ENCODE assay signal across 26 mouse cellular contexts in the genomic region with DNA sequence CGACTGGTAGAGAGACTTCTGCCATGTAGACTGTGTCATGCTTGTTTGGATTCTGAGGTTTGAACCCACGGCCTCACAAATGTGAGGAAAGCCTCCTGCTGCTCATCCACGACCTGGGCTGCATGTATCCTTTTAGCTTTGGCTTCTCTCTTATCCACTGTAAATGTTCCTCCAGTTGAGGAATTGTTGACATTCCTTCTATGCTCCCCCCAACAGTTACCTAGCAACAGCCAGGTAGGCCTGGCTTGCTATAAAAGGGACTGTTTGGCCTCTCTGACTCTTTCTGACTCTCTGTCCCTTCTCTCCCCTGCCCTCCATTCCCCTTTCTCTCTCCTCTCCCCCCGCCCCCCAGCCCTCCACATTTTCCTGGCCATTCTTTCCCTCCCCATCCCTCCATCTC. TPM values are rescaled to one million over a fixed set of nuclear protein-coding genes. Genes with fewer than 3 reads are reported as not detected.
A peak's percentile ranks its signal among the peaks of the same experiment; 100 is the strongest.
DNase-seq lines count a peak whose midpoint lies in the region; ATAC-seq and TF ChIP-seq lines count a peak whose summit lies in the region.
"Had no signal": no experiment of that assay in that cellular context is flagged by ENCODE, and none has a peak within 500 bp of the region (broad histone marks: within the 10 kb centered on the region; RNA-seq: fewer than 3 reads in every experiment).

No protein-coding gene starts in this region.

- DNase-seq in lung, embryonic 14.5 days: peak; percentile 20
- no peak for DNase-seq in lung, postnatal 25 days (ENCODE audit: low spot score)
- DNase-seq in lung, postnatal 0 days (ENCODE audit: low spot score): peak; percentile 14
- DNase-seq in lung, postnatal 4 days: no peak
- peak; percentile 36 for DNase-seq in ZHBTc4 (ENCODE audit: low read depth, low spot score)
- no peak for DNase-seq in urinary bladder, postnatal 4 days (ENCODE audit: low spot score in 2 of 2)
- DNase-seq: adrenal gland, adult 2 months; adrenal gland, postnatal 14 days; cerebellum, adult 11 months; cerebellum, adult 2 months; cerebellum, adult 9-11 months; cerebellum, postnatal 36 days; forebrain, postnatal 0 days; gastrocnemius, postnatal 25 days; heart, adult 18-20 months; heart, postnatal 10 days; heart, postnatal 36 days had no signal

- H3K4me1 ChIP-seq in lung, embryonic 14.5 days (ENCODE audit: insufficient read depth): no peaks in the 10 kb centered on the region
- H3K4me1 ChIP-seq in lung, postnatal 0 days (ENCODE audit: insufficient read depth, low read depth, low read length): no peaks in the 10 kb centered on the region
- H3K4me1 ChIP-seq: embryonic facial prominence, embryonic 12.5 days; heart, embryonic 15.5 days; hindbrain, embryonic 10.5 days; hindbrain, embryonic 13.5 days had no signal

- peak; percentile 60; the same call in 1 of the 2 replicates for ATAC-seq in lung, embryonic 14.5 days (ENCODE audit: insufficient read depth)
- no peak for ATAC-seq in lung, postnatal 0 days
- ATAC-seq: CD4-positive, CD25-positive, alpha-beta regulatory T cell, adult 4 months; forebrain, embryonic 14.5 days; forebrain, postnatal 0 days; hindbrain, embryonic 16.5 days had no signal

- TF ChIP-seq CTCF in lung, embryonic 14.5 days (IDR thresholded peaks at IDR 0.05; ENCODE audit: low read depth): no peak
- TF ChIP-seq CTCF in lung, postnatal 0 days (IDR thresholded peaks at IDR 0.05): no peak

- no peak overlapping the region for H3K27ac ChIP-seq in lung, embryonic 14.5 days (ENCODE audit: low read depth)
- H3K27ac ChIP-seq in lung, postnatal 0 days (ENCODE audit: low read length): no peak overlapping the region
- H3K27ac ChIP-seq: embryonic facial prominence, embryonic 12.5 days; embryonic facial prominence, embryonic 15.5 days; heart, embryonic 15.5 days; hindbrain, embryonic 10.5 days; hindbrain, embryonic 13.5 days had no signal

- H3K36me3 ChIP-seq in lung, embryonic 14.5 days (ENCODE audit: insufficient read depth): no peaks in the 10 kb centered on the region
- H3K36me3 ChIP-seq in lung, postnatal 0 days (ENCODE audit: insufficient read depth, low read length): no peaks in the 10 kb centered on the region
- H3K36me3 ChIP-seq: embryonic facial prominence, embryonic 12.5 days; embryonic facial prominence, embryonic 15.5 days; heart, embryonic 12.5 days; heart, embryonic 15.5 days; hindbrain, embryonic 10.5 days; hindbrain, embryonic 13.5 days had no signal

- TF ChIP-seq EP300 in lung, postnatal 0 days (IDR thresholded peaks at IDR 0.05): no peak

- H3K4me3 ChIP-seq in lung, embryonic 14.5 days (ENCODE audit: low read depth, low read length): no peak overlapping the region
- H3K4me3 ChIP-seq in lung, postnatal 0 days (ENCODE audit: low read depth, low read length): no peak overlapping the region
- H3K4me3 ChIP-seq: embryonic facial prominence, embryonic 12.5 days; embryonic facial prominence, embryonic 15.5 days; heart, embryonic 12.5 days; heart, embryonic 15.5 days; hindbrain, embryonic 10.5 days; hindbrain, embryonic 13.5 days had no signal

- 32% methylated on average over 4 of the region's 4 CpGs for WGBS in lung, embryonic 14.5 days
- 48% methylated on average over 3 of the region's 4 CpGs for WGBS in lung, postnatal 0 days

- H3K9me3 ChIP-seq in lung, embryonic 14.5 days (ENCODE audit: low read depth, low read length): no peaks in the 10 kb centered on the region
- no peaks in the 10 kb centered on the region for H3K9me3 ChIP-seq in lung, postnatal 0 days (ENCODE audit: low read length)
- H3K9me3 ChIP-seq: embryonic facial prominence, embryonic 12.5 days; embryonic facial prominence, embryonic 15.5 days; heart, embryonic 12.5 days; heart, embryonic 15.5 days; hindbrain, embryonic 10.5 days; hindbrain, embryonic 13.5 days had no signal

- no peak overlapping the region for H3K9ac ChIP-seq in lung, embryonic 14.5 days
- H3K9ac ChIP-seq in lung, postnatal 0 days (replicated peaks; ENCODE audit: low read depth): no peak overlapping the region
- H3K9ac ChIP-seq: embryonic facial prominence, embryonic 12.5 days; embryonic facial prominence, embryonic 15.5 days; forebrain, postnatal 0 days; heart, embryonic 12.5 days; heart, embryonic 15.5 days; hindbrain, embryonic 13.5 days had no signal

- no peak overlapping the region for H3K4me2 ChIP-seq in lung, embryonic 14.5 days
- no peak overlapping the region for H3K4me2 ChIP-seq in lung, postnatal 0 days (replicated peaks; ENCODE audit: low read depth, low read length)
- H3K4me2 ChIP-seq: embryonic facial prominence, embryonic 12.5 days; embryonic facial prominence, embryonic 15.5 days; heart, embryonic 12.5 days; heart, embryonic 15.5 days; hindbrain, embryonic 13.5 days had no signal

- H3K27me3 ChIP-seq in lung, embryonic 14.5 days (ENCODE audit: insufficient read depth, low read length): no peaks in the 10 kb centered on the region
- H3K27me3 ChIP-seq in lung, postnatal 0 days (replicated peaks; ENCODE audit: insufficient read depth, low read length): no peaks in the 10 kb centered on the region
- H3K27me3 ChIP-seq: embryonic facial prominence, embryonic 12.5 days; embryonic facial prominence, embryonic 15.5 days; heart, embryonic 12.5 days; heart, embryonic 15.5 days; hindbrain, embryonic 13.5 days had no signal

RNA-seq across cellular contexts. Expression of gene Hapln1, which starts 9.9 kb away (rescaled TPM):
- polyA plus RNA-seq in lung, embryonic 14.5 days (2014; fragmentation: Nextera tagmentation; extraction: Ambion mirVana): 28.7 and 29.1 TPM in 2 replicates
- 6.4 and 7.3 TPM in 2 replicates for polyA plus RNA-seq in lung, postnatal 0 days (2015; fragmentation: Nextera tagmentation; extraction: Ambion mirVana)
- polyA plus RNA-seq: CD4-positive, CD25-positive, alpha-beta regulatory T cell, adult 4 months had no signal

Comparison
In these comparisons a context has a peak if more than half of its experiments do, and no peak if none do; other contexts are left out.
1. DNase-seq: peak in lung, embryonic 14.5 days (single experiment), lung, postnatal 0 days (single experiment) and ZHBTc4 (single experiment); none in lung, postnatal 25 days (single experiment), lung, postnatal 4 days (0 of 2) and urinary bladder, postnatal 4 days (0 of 2).